Mouse (Mus musculus) small intestine, adult 2 months (tissue): Measurements from ENCODE around the gene Zfp57. TPM values are rescaled to one million over a fixed set of nuclear protein-coding genes. Genes with fewer than 3 reads are reported as not detected.
"Not testable (repeated sequence)": the region's sequence is repeated elsewhere in the genome, so short reads cannot be mapped to it uniquely, and the experiment has no call there.

Experiments
- H3K27ac ChIP-seq: fragments of 200-500 bp; 2 replicates; pipeline ENCODE4 v1.5.1; 2012; ENCODE audit warnings: low read depth, low read length, control low read depth, inconsistent platforms; ENCODE audit not compliant: insufficient read depth
- H3K27me3 ChIP-seq: fragments of 200-500 bp; 2 replicates; pipeline ENCODE4 v1.6.1; 2012; ENCODE audit warnings: mild to moderate bottlenecking, moderate library complexity, low read length, inconsistent platforms; ENCODE audit not compliant: control insufficient read depth, insufficient read depth
- H3K36me3 ChIP-seq: fragments of 200-500 bp; 2 replicates; pipeline ENCODE4 v1.6.1; 2012; ENCODE audit warnings: mild to moderate bottlenecking, low read length, control low read depth, inconsistent platforms; ENCODE audit not compliant: control insufficient read depth, insufficient read depth
- H3K4me1 ChIP-seq: fragments of 200-500 bp; 2 replicates; pipeline ENCODE4 v1.6.1; 2012; ENCODE audit warnings: low read length, inconsistent platforms, mixed read lengths; ENCODE audit not compliant: control insufficient read depth, insufficient read depth, insufficient read length
- H3K4me3 ChIP-seq: fragments of 200-500 bp; 2 replicates; pipeline ENCODE4 v1.5.1; 2012; ENCODE audit warnings: low read depth, mild to moderate bottlenecking, control low read depth, inconsistent platforms, low read length, moderate library complexity
- CTCF ChIP-seq: fragments of 200-500 bp; IDR thresholded peaks from 2 replicates; pipeline ENCODE4 v1.5.1; 2012; ENCODE audit warnings: low read depth, mild to moderate bottlenecking, control low read depth, inconsistent platforms, low read length, moderate library complexity, mixed read lengths; ENCODE audit not compliant: insufficient replicate concordance, insufficient read length; ENCODE audit errors: extremely low read depth
- POLR2A ChIP-seq: fragments of 200-500 bp; IDR thresholded peaks from 2 replicates; pipeline ENCODE4 v1.6.1; 2012; ENCODE audit warnings: low read depth, mild to moderate bottlenecking, control low read depth, inconsistent platforms, low read length, moderate library complexity
- WGBS: fragments of 180-500 bp; shearing (Covaris S2); methylation state at CpG from one replicate; pipeline ENCODE4 v1.1.7; 2018; 5-methylcytosine and 5-hydroxymethylcytosine counted together
- polyA plus RNA-seq: library from polyadenylated mRNA; depleted of rRNA; stranded (reverse); fragments of >200 nt; gene quantifications from 2 replicates; pipeline ENCODE4 v1.2.3, GENCODE M21; 2012

Gene Zfp57
- polyA plus RNA-seq, 1 experiment = 0.70 TPM

GRCm38 (mm10) chr17:37009460-37010042 is 8.6 kb downstream of the Zfp57 start:
- WGBS = 85% methylated on average over 17 of the region's 17 CpGs
- Histone ChIP-seq H3K27ac (no peak overlapping the region), H3K4me1 (no peaks in the 10 kb centered on the region), H3K27me3 (no peaks in the 10 kb centered on the region), H3K4me3 (no peak overlapping the region), H3K36me3 (no peaks in the 10 kb centered on the region)
- TF ChIP-seq POLR2A = no peak
- TF ChIP-seq CTCF = no peak

- H3K4me1 ChIP-seq = no peaks in the 10 kb centered on the region
- H3K4me3 ChIP-seq = no peak overlapping the region
- H3K27ac ChIP-seq = no peak overlapping the region
- TF ChIP-seq POLR2A (no peak), CTCF (no peak)
- no peaks in the 10 kb centered on the region for H3K36me3 ChIP-seq
- 83% methylated on average over 3 of the region's 3 CpGs for WGBS
- H3K27me3 ChIP-seq = no peaks in the 10 kb centered on the region
These were observed 10.8 kb downstream of the Zfp57 start for GRCm38 (mm10) chr17:37011719-37012118.

GRCm38 (mm10) chr17:37012141-37012540 is 11.2 kb downstream of the Zfp57 start:
- 48% methylated on average over 5 of the region's 5 CpGs for WGBS
- no peak for TF ChIP-seq POLR2A
- TF ChIP-seq CTCF = no peak

GRCm38 (mm10) chr17:37016333-37016732 is 15.4 kb downstream of the Zfp57 start:
- H3K36me3 ChIP-seq = no peaks in the 10 kb centered on the region
- no peak overlapping the region for H3K4me3 ChIP-seq
- no peaks in the 10 kb centered on the region for H3K27me3 ChIP-seq
- TF ChIP-seq CTCF (no peak), POLR2A (no peak)
- no peak overlapping the region for H3K27ac ChIP-seq
- no peaks in the 10 kb centered on the region for H3K4me1 ChIP-seq

More at GRCm38 (mm10) chr17:37012141-37012540, 11.2 kb downstream of the Zfp57 start:
- Histone ChIP-seq H3K27ac (no peak overlapping the region), H3K4me1 (no peaks in the 10 kb centered on the region), H3K27me3 (no peaks in the 10 kb centered on the region), H3K4me3 (no peak overlapping the region), H3K36me3 (no peaks in the 10 kb centered on the region)

- Histone ChIP-seq H3K27me3 (no peaks in the 10 kb centered on the region), H3K4me3 (no peak overlapping the region), H3K36me3 (no peaks in the 10 kb centered on the region), H3K4me1 (no peaks in the 10 kb centered on the region), H3K27ac (no peak overlapping the region)
- TF ChIP-seq CTCF (no peak), POLR2A (no peak)
- WGBS = 83% methylated on average over 3 of the region's 3 CpGs
These were observed 17.4 kb downstream of the Zfp57 start for GRCm38 (mm10) chr17:37018328-37018727.

- H3K4me3 ChIP-seq, H3K36me3 ChIP-seq, H3K27ac ChIP-seq, H3K27me3 ChIP-seq, H3K4me1 ChIP-seq: not testable (repeated sequence)
- 88% methylated on average over 5 of the region's 5 CpGs for WGBS
These were observed 18.3 kb downstream of the Zfp57 start for GRCm38 (mm10) chr17:37019242-37019641.

- Histone ChIP-seq H3K4me3 (no peak within 1 kb of the TSS), H3K36me3 (no peaks in the 10 kb centered on the region), H3K4me1 (no peaks in the 10 kb centered on the region), H3K27me3 (no peaks in the 10 kb centered on the region), H3K27ac (no peak within 1 kb of the TSS)
- 68% methylated on average over 9 of the region's 9 CpGs for WGBS
- TF ChIP-seq CTCF = no peak
- no peak for TF ChIP-seq POLR2A
These were observed 21.9 kb downstream of the Zfp57 start, which contains the start of gene Mog for GRCm38 (mm10) chr17:37022628-37023576. Mog (minus strand) TSS chr17:37023398.
